Mouse (Mus musculus): Measurements from ENCODE around the gene Fip1l1.

The Fip1l1 gene

GRCm38 (mm10) chr5:74535240-74536021 is at the start of gene Fip1l1:
Gene Fip1l1 (plus strand): TSS chr5:74535449.
- DNase-seq (ENCODE audit: low read depth, low spot score), result peak; percentile 97

GRCm38 (mm10) chr5:74492705-74493104 is 42.5 kb upstream of the Fip1l1 start:
- DNase-seq (ENCODE audit: low read depth, low spot score), result peak; percentile 41

- DNase-seq (ENCODE audit: low read depth, low spot score), result peak; percentile 92
Measured at GRCm38 (mm10) chr5:74511686-74512085, 23.6 kb upstream of the Fip1l1 start.

GRCm38 (mm10) chr5:74527025-74527424 is 8.2 kb upstream of the Fip1l1 start:
- no peak for DNase-seq (ENCODE audit: low read depth, low spot score)

GRCm38 (mm10) chr5:74530785-74531184 is 4.5 kb upstream of the Fip1l1 start:
- DNase-seq (ENCODE audit: low read depth, low spot score), result no peak

- peak; percentile 98 for DNase-seq (ENCODE audit: low read depth, low spot score)
Measured at GRCm38 (mm10) chr5:74531630-74532280, 3.5 kb upstream of the Fip1l1 start, which contains the start of gene Scfd2. Gene Scfd2 (minus strand): TSS chr5:74531759.

GRCm38 (mm10) chr5:74536180-74536947 is 1.1 kb downstream of the Fip1l1 start:
- DNase-seq (ENCODE audit: low read depth, low spot score), result no peak

- DNase-seq (ENCODE audit: low read depth, low spot score), result no peak
Measured at GRCm38 (mm10) chr5:74545606-74546005, 10.4 kb downstream of the Fip1l1 start.

GRCm38 (mm10) chr5:74549566-74549965 is 14.3 kb downstream of the Fip1l1 start:
- peak; percentile 62 for DNase-seq (ENCODE audit: low read depth, low spot score)

- no peak for DNase-seq (ENCODE audit: low read depth, low spot score)
Measured at GRCm38 (mm10) chr5:74561151-74561550, 25.9 kb downstream of the Fip1l1 start.

GRCm38 (mm10) chr5:74571767-74572166 is 36.5 kb downstream of the Fip1l1 start:
- DNase-seq (ENCODE audit: low read depth, low spot score), result no peak

- no peak for DNase-seq (ENCODE audit: low read depth, low spot score)
Measured at GRCm38 (mm10) chr5:74589133-74589532, 53.9 kb downstream of the Fip1l1 start.

- no peak for DNase-seq (ENCODE audit: low read depth, low spot score)
Measured at GRCm38 (mm10) chr5:74591413-74591812, 56.2 kb downstream of the Fip1l1 start.

- no peak for DNase-seq (ENCODE audit: low read depth, low spot score)
Measured at GRCm38 (mm10) chr5:74593147-74593546, 57.9 kb downstream of the Fip1l1 start.

- DNase-seq (ENCODE audit: low read depth, low spot score), result no peak
Measured at GRCm38 (mm10) chr5:74600010-74600409, 64.8 kb downstream of the Fip1l1 start.

GRCm38 (mm10) chr5:74601171-74601570 is 65.9 kb downstream of the Fip1l1 start:
- DNase-seq (ENCODE audit: low read depth, low spot score), result no peak

- DNase-seq (ENCODE audit: low read depth, low spot score), result no peak
Measured at GRCm38 (mm10) chr5:74601965-74602364, 66.7 kb downstream of the Fip1l1 start.

GRCm38 (mm10) chr5:74602371-74602770 is 67.1 kb downstream of the Fip1l1 start:
- no peak for DNase-seq (ENCODE audit: low read depth, low spot score)

GRCm38 (mm10) chr5:74603306-74603705 is 68.1 kb downstream of the Fip1l1 start:
- no peak for DNase-seq (ENCODE audit: low read depth, low spot score)

GRCm38 (mm10) chr5:74606213-74606612 is 71.0 kb downstream of the Fip1l1 start:
- no peak for DNase-seq (ENCODE audit: low read depth, low spot score)

- no peak for DNase-seq (ENCODE audit: low read depth, low spot score)
Measured at GRCm38 (mm10) chr5:74610511-74610910, 75.3 kb downstream of the Fip1l1 start.

GRCm38 (mm10) chr5:74612713-74613112 is 77.5 kb downstream of the Fip1l1 start:
- DNase-seq (ENCODE audit: low read depth, low spot score), result no peak

Measured in brain, adult 2 months (tissue).